Mouse (Mus musculus): ENCODE measurements around the gene Olfr1511.
"Not testable (repeated sequence)": the region's sequence is repeated elsewhere in the genome, so short reads cannot be mapped to it uniquely, and the experiment has no call there.

Olfr1511 gene

GRCm38 (mm10) chr14:52397279-52397678, at the start of gene Olfr1511:
Gene Olfr1511 (minus strand): TSS chr14:52397379.
- no peak for DNase-seq (ENCODE audit: low spot score in 2 of 2)

GRCm38 (mm10) chr14:52442690-52443089, 45.5 kb upstream of the Olfr1511 start, which contains the start of gene Olfr1509:
Gene Olfr1509 (plus strand): TSS chr14:52442990.
- no peak for DNase-seq (ENCODE audit: low spot score in 2 of 2)

DNA sequence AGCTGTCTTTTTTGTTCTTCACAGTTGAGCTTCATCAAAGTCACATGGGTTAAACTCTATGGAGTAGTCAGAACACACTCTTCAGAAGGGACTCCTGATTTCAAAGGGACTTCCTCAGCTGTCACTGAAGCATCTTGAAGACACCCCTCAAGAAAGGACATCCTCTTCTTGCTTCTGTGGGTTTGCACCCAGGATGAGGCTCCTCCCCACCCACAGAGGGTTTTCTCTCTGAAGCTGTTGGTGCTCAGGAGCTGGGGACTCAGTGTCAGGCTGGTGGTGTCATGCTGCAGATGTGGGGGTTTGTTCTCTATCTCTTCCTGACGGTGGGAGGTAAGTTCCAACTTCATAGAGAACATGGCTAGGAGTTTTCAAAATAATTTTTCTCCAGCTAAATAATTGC, 30.5 kb upstream of the Olfr1511 start:
- DNase-seq (ENCODE audit: low spot score in 2 of 2): no peak

GRCm38 (mm10) chr14:52414273-52414672, 17.1 kb upstream of the Olfr1511 start, which contains the start of gene Olfr1510:
Gene Olfr1510 (minus strand): TSS chr14:52414373.
- no peak for DNase-seq (ENCODE audit: low spot score in 2 of 2)

DNA sequence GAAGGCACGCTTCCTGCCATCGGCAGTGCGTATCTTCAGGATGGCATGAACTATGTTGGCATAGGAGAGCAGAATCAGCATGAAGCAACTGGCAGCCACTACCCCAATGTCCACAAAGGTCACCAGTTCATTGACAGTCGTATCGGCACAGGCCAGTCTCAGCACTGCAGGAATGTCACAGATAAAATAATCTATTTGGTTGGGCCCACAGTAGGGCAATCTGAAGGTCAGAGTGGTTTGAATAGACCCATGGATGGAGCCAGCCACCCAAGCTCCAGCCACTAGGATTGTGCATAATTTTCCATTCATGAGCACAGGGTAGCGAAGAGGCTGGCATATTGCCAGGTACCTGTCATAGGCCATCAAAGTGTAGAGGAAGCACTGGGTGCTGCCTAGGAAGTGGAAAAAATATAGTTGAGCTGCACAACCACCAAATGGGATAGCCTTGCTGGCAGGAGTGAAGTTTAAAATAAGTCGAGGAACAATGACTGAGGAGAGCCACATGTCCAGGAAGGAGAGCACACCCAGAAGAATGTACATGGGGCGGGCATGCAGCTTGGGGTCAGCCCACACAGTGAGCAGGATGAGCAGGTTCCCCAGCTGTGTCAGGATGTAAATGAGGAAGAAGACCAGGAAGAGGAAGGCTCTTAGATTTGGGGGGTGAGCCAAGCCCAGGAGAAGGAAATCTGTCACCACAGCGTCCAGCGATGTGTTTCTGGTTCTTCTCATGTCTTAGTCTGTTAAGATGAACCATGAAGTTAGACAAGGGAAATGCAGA, 13.2 kb upstream of the Olfr1511 start:
- not testable (repeated sequence) for DNase-seq (ENCODE audit: low spot score in 2 of 2)

GRCm38 (mm10) chr14:52390084-52390848, 6.9 kb downstream of the Olfr1511 start:
- DNase-seq (ENCODE audit: low spot score in 2 of 2): not testable (repeated sequence)

DNA sequence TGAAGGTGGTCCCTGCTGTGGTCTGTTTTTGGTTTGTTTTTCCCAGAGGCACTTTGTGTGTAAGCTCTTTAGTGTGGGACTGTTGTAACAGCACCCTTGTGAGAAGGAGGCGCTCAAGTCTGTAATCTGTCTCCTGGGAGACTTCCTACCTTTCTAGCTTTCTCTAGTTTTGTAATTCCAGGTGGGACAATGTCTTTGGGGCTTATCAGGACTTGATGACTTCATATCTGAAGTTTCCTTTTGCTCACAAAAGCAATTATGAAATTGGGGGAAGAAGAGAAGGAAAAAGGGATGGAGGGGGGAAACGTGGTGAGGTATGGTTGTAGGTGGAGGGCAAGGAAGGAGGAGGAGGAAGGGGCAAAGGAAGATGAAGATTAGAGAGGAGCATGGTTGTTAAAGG, 18.1 kb downstream of the Olfr1511 start, which contains the start of gene Olfr1512:
Gene Olfr1512 (minus strand): TSS at position 101 of the 400 bp plus-strand sequence.
- DNase-seq (ENCODE audit: low spot score in 2 of 2): no peak

- no peak for DNase-seq (ENCODE audit: low spot score in 2 of 2)
Measured at GRCm38 (mm10) chr14:52368741-52369140, 28.4 kb downstream of the Olfr1511 start.

DNA sequence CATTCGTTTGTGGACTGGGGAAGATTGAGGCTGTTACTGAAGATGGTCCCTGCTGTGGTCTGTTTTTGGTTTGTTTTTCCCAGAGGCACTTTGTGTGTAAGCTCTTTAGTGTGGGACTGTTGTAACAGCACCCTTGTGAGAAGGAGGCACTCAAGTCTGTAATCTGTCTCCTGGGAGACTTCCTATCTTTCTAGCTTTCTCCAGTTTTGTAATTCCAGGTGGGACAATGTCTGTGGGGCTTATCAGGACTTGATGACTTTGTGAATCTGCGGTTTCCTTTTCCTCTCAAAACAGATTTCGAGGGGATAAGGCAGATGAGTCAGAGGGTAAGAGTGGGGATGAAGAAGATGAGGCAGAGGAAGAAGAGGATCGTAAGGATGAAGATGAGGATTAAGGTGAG, 40.9 kb downstream of the Olfr1511 start, which contains the start of gene Olfr1513:
Gene Olfr1513 (minus strand): TSS at position 101 of the 400 bp plus-strand sequence.
- DNase-seq (ENCODE audit: low spot score in 2 of 2): no peak
